Mouse (Mus musculus) limb, embryonic 12.5 days (tissue): ENCODE measurements at regions not wholly inside any gene's neighbourhood (a gene's known extent, or its start where the extent isn't known, plus 50 kb on each side); places are given as distances from the start of the nearest gene placed in this dataset.
A peak's percentile ranks its signal among the peaks of the same experiment; 100 is the strongest.

ENCODE experiments used
- ATAC-seq: fragments of 200-750 bp; cut with Nextera tagmentation; 2 replicates; pipeline ENCODE4 v1.8.0; 2017; ENCODE audit warnings: low read depth, moderate TSS enrichment; ENCODE audit not compliant: insufficient number of reproducible peaks, insufficient read depth, low FRiP score, low TSS enrichment
- H3K27ac ChIP-seq: fragments of 300-500 bp; sonication (generic); 2 replicates; pipeline ENCODE4 v1.5.1; 2016; ENCODE audit warnings: mild to moderate bottlenecking, moderate library complexity
- H3K27me3 ChIP-seq: fragments of 300-500 bp; sonication (generic); 2 replicates; pipeline ENCODE4 v1.6.1; 2016; ENCODE audit warnings: mild to moderate bottlenecking, moderate library complexity
- H3K36me3 ChIP-seq: fragments of 300-500 bp; sonication (generic); 2 replicates; pipeline ENCODE4 v1.6.1; 2016; ENCODE audit warnings: mild to moderate bottlenecking, moderate library complexity
- H3K4me1 ChIP-seq: fragments of 300-500 bp; sonication (generic); replicated peaks from 2 replicates; pipeline ENCODE4 v1.6.1; 2016
- H3K4me2 ChIP-seq: fragments of 300-500 bp; sonication (generic); 2 replicates; pipeline ENCODE4 v1.6.1; 2016; ENCODE audit warnings: mild to moderate bottlenecking, moderate library complexity
- H3K4me3 ChIP-seq: fragments of 300-500 bp; sonication (generic); replicated peaks from 2 replicates; pipeline ENCODE4 v1.5.1; 2016; ENCODE audit warnings: mild to moderate bottlenecking
- H3K9ac ChIP-seq: fragments of 300-500 bp; sonication (generic); replicated peaks from 2 replicates; pipeline ENCODE4 v1.6.1; 2016; ENCODE audit warnings: mild to moderate bottlenecking, moderate library complexity
- H3K9me3 ChIP-seq: fragments of 300-500 bp; sonication (generic); 2 replicates; pipeline ENCODE4 v1.6.1; 2016; ENCODE audit warnings: mild to moderate bottlenecking, moderate library complexity
- WGBS: fragments of 180-500 bp; shearing (Covaris S2); methylation state at CpG from one replicate; pipeline ENCODE4 v1.1.7; 2016; 5-methylcytosine and 5-hydroxymethylcytosine counted together

DNA sequence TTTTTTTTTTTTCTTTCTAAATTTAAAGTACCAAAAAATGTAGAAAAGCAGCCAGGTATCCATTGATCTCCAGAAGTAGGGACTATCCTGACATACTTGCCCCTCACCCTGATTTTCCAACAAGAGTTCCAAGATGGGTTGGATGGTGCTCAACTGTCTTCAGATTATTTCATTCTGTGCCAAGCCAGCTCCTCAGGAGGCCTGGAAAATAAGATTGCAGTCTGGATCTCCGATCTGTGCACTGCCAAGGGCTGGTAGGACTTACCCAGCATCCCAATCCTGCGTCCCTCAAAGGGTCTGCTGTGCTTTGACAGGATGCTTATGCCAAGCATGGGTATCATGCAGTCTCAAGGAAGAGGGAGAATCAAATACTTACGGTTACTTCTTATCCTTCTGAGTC, 517.8 kb upstream of the Tnp1 start:
- Histone ChIP-seq H3K27ac (no peak overlapping the region), H3K4me2 (no peak overlapping the region), H3K4me3 (no peak overlapping the region), H3K9ac (no peak overlapping the region), H3K4me1 (peaks cover 4% of the 10 kb centered on the region; the same call in 1 of the 2 replicates), H3K36me3 (no peaks in the 10 kb centered on the region), H3K9me3 (no peaks in the 10 kb centered on the region), H3K27me3 (no peaks in the 10 kb centered on the region)
- no peak for ATAC-seq
- 94% methylated on average over 3 of the region's 3 CpGs for WGBS

GRCm38 (mm10) chr1:73532316-73532715, 516.6 kb upstream of the Tnp1 start:
- H3K9me3 ChIP-seq = no peaks in the 10 kb centered on the region
- H3K27me3 ChIP-seq = no peaks in the 10 kb centered on the region
- H3K4me3 ChIP-seq = no peak overlapping the region
- no peak overlapping the region for H3K27ac ChIP-seq
- no peak overlapping the region for H3K4me2 ChIP-seq
- H3K4me1 ChIP-seq = no peaks in the 10 kb centered on the region; the same call in 1 of the 2 replicates
- no peaks in the 10 kb centered on the region for H3K36me3 ChIP-seq
- ATAC-seq = no peak
- no peak overlapping the region for H3K9ac ChIP-seq
- 90% methylated on average over 4 of the region's 4 CpGs for WGBS

- Histone ChIP-seq H3K9ac (no peak overlapping the region), H3K4me1 (no peaks in the 10 kb centered on the region; the same call in 1 of the 2 replicates), H3K9me3 (no peaks in the 10 kb centered on the region), H3K4me3 (no peak overlapping the region), H3K27ac (no peak overlapping the region), H3K27me3 (no peaks in the 10 kb centered on the region), H3K36me3 (no peaks in the 10 kb centered on the region), H3K4me2 (no peak overlapping the region)
- no peak for ATAC-seq
- WGBS = 69% methylated on average over 3 of the region's 3 CpGs
These were observed 516.1 kb upstream of the Tnp1 start for GRCm38 (mm10) chr1:73531831-73532230.

DNA sequence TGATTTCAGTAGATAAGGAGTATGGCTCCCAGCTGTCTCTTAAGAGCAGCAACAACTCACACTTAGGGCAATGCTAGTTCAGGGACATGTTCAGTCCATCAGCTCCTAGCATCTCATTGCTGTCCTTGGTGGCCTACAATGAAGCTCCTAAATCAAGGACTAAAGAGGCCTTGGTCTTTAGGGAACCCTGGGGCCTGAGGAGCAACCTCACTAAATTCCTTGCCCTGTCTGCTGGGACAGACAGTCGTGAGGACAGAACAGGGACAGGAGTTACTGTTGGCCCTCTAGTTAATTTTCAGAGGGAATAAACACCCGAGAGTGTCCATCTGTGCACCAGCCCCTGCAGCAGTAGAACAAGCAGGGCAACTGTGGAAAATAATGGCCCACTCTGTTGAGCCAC, 514.6 kb upstream of the Tnp1 start:
- WGBS = 33% methylated on average over 2 of the region's 2 CpGs
- H3K4me1 ChIP-seq = no peaks in the 10 kb centered on the region; the same call in 1 of the 2 replicates
- no peak overlapping the region for H3K4me2 ChIP-seq
- ATAC-seq = no peak
- no peak overlapping the region for H3K27ac ChIP-seq
- no peaks in the 10 kb centered on the region for H3K9me3 ChIP-seq
- no peak overlapping the region for H3K9ac ChIP-seq
- H3K4me3 ChIP-seq = no peak overlapping the region
- no peaks in the 10 kb centered on the region for H3K27me3 ChIP-seq
- H3K36me3 ChIP-seq = no peaks in the 10 kb centered on the region

GRCm38 (mm10) chr1:73528623-73529022, 512.9 kb upstream of the Tnp1 start:
- no peak overlapping the region for H3K27ac ChIP-seq
- H3K9me3 ChIP-seq = no peaks in the 10 kb centered on the region
- no peak overlapping the region for H3K9ac ChIP-seq
- H3K4me3 ChIP-seq = no peak overlapping the region
- H3K4me2 ChIP-seq = no peak overlapping the region
- H3K27me3 ChIP-seq = no peaks in the 10 kb centered on the region
- 90% methylated on average over 1 of the region's 1 CpGs for WGBS
- H3K36me3 ChIP-seq = no peaks in the 10 kb centered on the region
- ATAC-seq = no peak
- H3K4me1 ChIP-seq = no peaks in the 10 kb centered on the region; the same call in 1 of the 2 replicates

- Histone ChIP-seq H3K36me3 (no peaks in the 10 kb centered on the region), H3K4me2 (no peak overlapping the region), H3K9me3 (no peaks in the 10 kb centered on the region), H3K27ac (no peak overlapping the region), H3K9ac (no peak overlapping the region), H3K27me3 (no peaks in the 10 kb centered on the region), H3K4me1 (no peaks in the 10 kb centered on the region), H3K4me3 (no peak overlapping the region)
- ATAC-seq = no peak
- WGBS = 71% methylated on average over 8 of the region's 8 CpGs
These were observed 500.7 kb upstream of the Tnp1 start for GRCm38 (mm10) chr1:73516441-73516840.

GRCm38 (mm10) chr1:73515781-73516180, 500.1 kb upstream of the Tnp1 start:
- H3K4me2 ChIP-seq = no peak overlapping the region
- WGBS = 81% methylated on average over 5 of the region's 5 CpGs

DNA sequence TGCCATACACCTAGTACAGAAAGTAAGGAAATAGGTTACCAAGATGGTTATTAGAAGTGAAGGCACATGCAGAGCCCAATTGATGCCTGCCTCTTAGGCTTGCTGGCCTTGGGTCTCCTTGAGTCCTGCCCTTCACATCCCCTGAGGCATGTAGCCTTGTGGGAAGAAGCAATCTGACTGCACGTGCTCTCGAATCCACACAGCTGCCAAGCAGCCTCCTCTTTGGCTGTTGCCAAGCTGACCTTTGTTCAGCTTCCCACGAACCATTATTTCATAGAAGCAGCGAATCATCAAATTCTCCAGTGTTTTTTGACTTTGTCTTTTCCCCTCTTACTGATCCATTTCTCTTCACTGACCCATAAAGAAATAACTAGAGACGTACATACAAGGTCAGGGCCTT, 498.1 kb upstream of the Tnp1 start:
- no peak for ATAC-seq
- no peak overlapping the region for H3K4me3 ChIP-seq
- WGBS = 71% methylated on average over 5 of the region's 5 CpGs
- no peaks in the 10 kb centered on the region for H3K36me3 ChIP-seq
- H3K4me1 ChIP-seq = no peaks in the 10 kb centered on the region
- no peak overlapping the region for H3K4me2 ChIP-seq
- no peaks in the 10 kb centered on the region for H3K27me3 ChIP-seq
- H3K9ac ChIP-seq = no peak overlapping the region
- no peaks in the 10 kb centered on the region for H3K9me3 ChIP-seq
- H3K27ac ChIP-seq = peak overlapping the region; percentile 9; the same call in 1 of the 2 replicates

More at GRCm38 (mm10) chr1:73515781-73516180, 500.1 kb upstream of the Tnp1 start:
- no peak for ATAC-seq
- no peak overlapping the region for H3K9ac ChIP-seq
- no peaks in the 10 kb centered on the region for H3K36me3 ChIP-seq
- H3K4me3 ChIP-seq = no peak overlapping the region
- H3K27me3 ChIP-seq = no peaks in the 10 kb centered on the region
- H3K9me3 ChIP-seq = no peaks in the 10 kb centered on the region
- H3K27ac ChIP-seq = no peak overlapping the region
- H3K4me1 ChIP-seq = no peaks in the 10 kb centered on the region

DNA sequence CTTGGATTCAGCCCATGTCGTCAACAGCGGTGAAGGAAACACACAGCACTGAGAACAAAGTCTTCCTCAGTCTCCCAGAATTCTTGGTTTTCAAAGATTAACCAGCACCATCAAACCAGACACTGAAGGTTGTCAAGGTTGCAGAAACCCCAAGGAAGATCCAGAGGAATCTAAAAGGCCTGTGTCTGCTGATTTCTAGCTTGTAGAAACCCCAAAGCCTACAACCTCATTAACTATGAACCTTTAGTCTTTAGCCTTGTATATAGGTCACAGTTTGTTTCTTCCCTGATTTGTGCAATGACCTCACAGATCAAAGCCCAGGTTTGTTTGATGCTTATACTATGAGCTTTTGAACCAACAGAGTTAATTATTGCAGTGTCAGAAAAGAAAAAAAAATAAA, 497.1 kb upstream of the Tnp1 start:
- no peaks in the 10 kb centered on the region for H3K36me3 ChIP-seq
- no peaks in the 10 kb centered on the region for H3K4me1 ChIP-seq
- H3K4me3 ChIP-seq = no peak overlapping the region
- 95% methylated on average over 2 of the region's 2 CpGs for WGBS
- ATAC-seq = no peak
- no peaks in the 10 kb centered on the region for H3K9me3 ChIP-seq
- no peak overlapping the region for H3K4me2 ChIP-seq
- no peaks in the 10 kb centered on the region for H3K27me3 ChIP-seq
- no peak overlapping the region for H3K9ac ChIP-seq
- H3K27ac ChIP-seq = no peak overlapping the region

- ATAC-seq = 0 out of 2 replicates have a peak, but pooled peaks have one; percentile 56
- Histone ChIP-seq H3K9me3 (no peaks in the 10 kb centered on the region), H3K27ac (0 out of 2 replicates have a peak overlapping the region, but pooled peaks have one; percentile 45), H3K4me1 (peaks cover 11% of the 10 kb centered on the region), H3K4me3 (no peak overlapping the region), H3K4me2 (no peak overlapping the region), H3K9ac (no peak overlapping the region), H3K36me3 (no peaks in the 10 kb centered on the region), H3K27me3 (no peaks in the 10 kb centered on the region)
- WGBS = 37% methylated on average over 10 of the region's 10 CpGs
These were observed 491.5 kb upstream of the Tnp1 start for GRCm38 (mm10) chr1:73507071-73507754.

- no peak overlapping the region for H3K4me3 ChIP-seq
- WGBS = 86% methylated on average over 4 of the region's 4 CpGs
- peaks cover 11% of the 10 kb centered on the region for H3K4me1 ChIP-seq
- H3K9ac ChIP-seq = no peak overlapping the region
- H3K4me2 ChIP-seq = no peak overlapping the region
- no peak overlapping the region for H3K27ac ChIP-seq
- ATAC-seq = no peak
- no peaks in the 10 kb centered on the region for H3K36me3 ChIP-seq
- H3K9me3 ChIP-seq = no peaks in the 10 kb centered on the region
- H3K27me3 ChIP-seq = no peaks in the 10 kb centered on the region
These were observed 487.9 kb upstream of the Tnp1 start for GRCm38 (mm10) chr1:73503611-73504010.

- no peaks in the 10 kb centered on the region for H3K9me3 ChIP-seq
These were observed 485.0 kb upstream of the Tnp1 start for GRCm38 (mm10) chr1:73500671-73501070.

More at GRCm38 (mm10) chr1:73500671-73501070, 485.0 kb upstream of the Tnp1 start:
- H3K4me2 ChIP-seq = no peak overlapping the region
- no peak overlapping the region for H3K4me3 ChIP-seq
- no peak overlapping the region for H3K9ac ChIP-seq
- no peak overlapping the region for H3K27ac ChIP-seq
- 79% methylated on average over 3 of the region's 3 CpGs for WGBS
- ATAC-seq = no peak
- no peaks in the 10 kb centered on the region for H3K4me1 ChIP-seq
- H3K36me3 ChIP-seq = no peaks in the 10 kb centered on the region
- H3K27me3 ChIP-seq = no peaks in the 10 kb centered on the region
